ENCODE assay signal across 8 mouse cellular contexts in genomic region chr2:147011474-147012140, GRCm38 (mm10). TPM values are rescaled to one million over a fixed set of nuclear protein-coding genes. Genes with fewer than 3 reads are reported as not detected.
DNase-seq lines count a peak whose midpoint lies in the region; ATAC-seq and TF ChIP-seq lines count a peak whose summit lies in the region.

No protein-coding gene starts in this region.

- H3K9ac ChIP-seq in heart, adult 2 months (ENCODE audit: low read depth, low read length) = no peak overlapping the region; the same call in 1 of the 2 replicates
- H3K9ac ChIP-seq in forebrain, postnatal 0 days = peak overlapping the region; percentile 86
- H3K9ac ChIP-seq in liver, embryonic 12.5 days = peak overlapping the region; percentile 85; the same call in 1 of the 2 replicates
- H3K9ac ChIP-seq in neural tube, embryonic 15.5 days (replicated peaks) = peak overlapping the region; percentile 73; the same call in 1 of the 2 replicates

- TF ChIP-seq CTCF in heart, adult 2 months (IDR thresholded peaks at IDR 0.05) = no peak
- TF ChIP-seq CTCF in forebrain, postnatal 0 days (IDR thresholded peaks at IDR 0.05; ENCODE audit: low read depth) = no peak

- peaks cover 2% of the 10 kb centered on the region for H3K36me3 ChIP-seq in heart, adult 2 months (ENCODE audit: control insufficient read depth, insufficient read depth, low read length)
- no peaks in the 10 kb centered on the region for H3K36me3 ChIP-seq in forebrain, postnatal 0 days (ENCODE audit: insufficient read depth)
- H3K36me3 ChIP-seq in liver, embryonic 12.5 days = peaks cover 4% of the 10 kb centered on the region; the same call in 1 of the 2 replicates
- H3K36me3 ChIP-seq in neural tube, embryonic 15.5 days = no peaks in the 10 kb centered on the region

- ATAC-seq in forebrain, postnatal 0 days = no peak
- no peak for ATAC-seq in liver, embryonic 12.5 days
- ATAC-seq in neural tube, embryonic 15.5 days (ENCODE audit: low FRiP score) = no peak

- peak overlapping the region; percentile 96 for H3K27ac ChIP-seq in heart, adult 2 months
- peak overlapping the region; percentile 96; the same call in 1 of the 2 replicates for H3K27ac ChIP-seq in forebrain, postnatal 0 days (ENCODE audit: low read depth, low read length)
- peak overlapping the region; percentile 88 for H3K27ac ChIP-seq in liver, embryonic 12.5 days
- peak overlapping the region; percentile 96 for H3K27ac ChIP-seq in neural tube, embryonic 15.5 days (replicated peaks)

- H3K4me1 ChIP-seq in heart, adult 2 months (ENCODE audit: control insufficient read depth, insufficient read depth, low read length) = peaks cover 3% of the 10 kb centered on the region
- peaks cover 7% of the 10 kb centered on the region for H3K4me1 ChIP-seq in forebrain, postnatal 0 days (ENCODE audit: insufficient read depth)
- peaks cover 40% of the 10 kb centered on the region for H3K4me1 ChIP-seq in liver, embryonic 12.5 days
- peaks cover 24% of the 10 kb centered on the region for H3K4me1 ChIP-seq in neural tube, embryonic 15.5 days

- H3K79me2 ChIP-seq in heart, adult 2 months (replicated peaks; ENCODE audit: control insufficient read depth, insufficient read depth, low read length) = peaks cover under 1% of the 10 kb centered on the region; the same call in 1 of the 2 replicates

- WGBS in heart, adult 2 months = 56% methylated on average over 3 of the region's 3 CpGs
- WGBS in forebrain, postnatal 0 days = 64% methylated on average over 3 of the region's 3 CpGs
- whole genome bisulfite sequencing in liver, embryonic 12.5 days (ENCODE audit: insufficient replicate concordance) = 28% methylated on average over 3 of the region's 3 CpGs
- 70% methylated on average over 3 of the region's 3 CpGs for WGBS in neural tube, embryonic 15.5 days

- intact Hi-C loops in heart, adult 2 months (cut with DNase I) = loop anchor here (10.0 kb wide), 1 partner anchor 157 kb away; the partner anchor contains the start of gene Kiz
- intact Hi-C loops in heart, postnatal 25 days (cut with DNase I) = loop anchor here (5.0 to 10.0 kb wide), 3 partner anchors 49 to 497 kb away; partner anchors contain the start of genes Kiz and Ralgapa2

- TF ChIP-seq POLR2A in heart, adult 2 months (IDR thresholded peaks at IDR 0.05; ENCODE audit: insufficient read depth, low read depth, low read length) = no peak

- peak overlapping the region; percentile 96 for H3K4me3 ChIP-seq in heart, adult 2 months
- H3K4me3 ChIP-seq in forebrain, postnatal 0 days (ENCODE audit: low read depth, low read length) = peak overlapping the region; percentile 79
- H3K4me3 ChIP-seq in liver, embryonic 12.5 days = peak overlapping the region; percentile 78
- H3K4me3 ChIP-seq in neural tube, embryonic 15.5 days (replicated peaks) = peak overlapping the region; percentile 80

- no peak for TF ChIP-seq EP300 in heart, adult 2 months (IDR thresholded peaks at IDR 0.05; ENCODE audit: insufficient read depth, low read depth, low read length)

- no peaks in the 10 kb centered on the region for H3K27me3 ChIP-seq in heart, adult 2 months (ENCODE audit: control insufficient read depth, insufficient read depth, low read length)
- no peaks in the 10 kb centered on the region for H3K27me3 ChIP-seq in forebrain, postnatal 0 days (ENCODE audit: insufficient read depth, low read length)
- no peaks in the 10 kb centered on the region for H3K27me3 ChIP-seq in liver, embryonic 12.5 days (replicated peaks)
- H3K27me3 ChIP-seq in neural tube, embryonic 15.5 days (replicated peaks) = no peaks in the 10 kb centered on the region

- H3K4me2 ChIP-seq in forebrain, postnatal 0 days (ENCODE audit: low read depth) = peak overlapping the region; percentile 61
- H3K4me2 ChIP-seq in liver, embryonic 12.5 days = peak overlapping the region; percentile 90
- peak overlapping the region; percentile 69 for H3K4me2 ChIP-seq in neural tube, embryonic 15.5 days

- DNase-seq in heart, adult 2 months = peak in 1 of 2 experiments; percentile 11
- DNase-seq in heart, postnatal 25 days (ENCODE audit: low spot score) = no peak
- peak; percentile 10 for DNase-seq in MN1 (ENCODE audit: low spot score)
- no peak for DNase-seq in forebrain, postnatal 0 days
- DNase-seq in layer of hippocampus, postnatal 36 days = no peak
- no peak for DNase-seq in cerebellum, adult 9-10 months

- no peaks in the 10 kb centered on the region for H3K9me3 ChIP-seq in forebrain, postnatal 0 days (ENCODE audit: low read length)
- H3K9me3 ChIP-seq in liver, embryonic 12.5 days (replicated peaks) = no peaks in the 10 kb centered on the region
- H3K9me3 ChIP-seq in neural tube, embryonic 15.5 days (replicated peaks) = no peaks in the 10 kb centered on the region

RNA-seq across cellular contexts. Expression of gene Xrn2, which starts 1.2 kb away (rescaled TPM):
- 10 to 100 TPM; 21.6 to 22.1 TPM for total RNA-seq in heart, adult 2 months (2021)
- 11.1 and 22.2 TPM in 2 replicates for polyA plus RNA-seq in heart, adult 2 months (2012; rRNA removed)
- 10 to 100 TPM; 21.7 to 21.8 TPM for total RNA-seq in heart, postnatal 25 days (2021)
- 94.6 and 95.8 TPM in 2 replicates for total RNA-seq in forebrain, postnatal 0 days (2014; rRNA removed)
- 67.8 and 78.9 TPM in 2 replicates for polyA plus RNA-seq in forebrain, postnatal 0 days (2015; fragmentation: Nextera tagmentation; extraction: Ambion mirVana)
- 52.0 and 52.9 TPM in 2 replicates for polyA plus RNA-seq in liver, embryonic 12.5 days (2016; fragmentation: Nextera tagmentation; extraction: Ambion mirVana)
- polyA plus RNA-seq in neural tube, embryonic 15.5 days (2015; fragmentation: Nextera tagmentation; extraction: Ambion mirVana) = 60.1 and 67.7 TPM in 2 replicates
- 10 to 100 TPM; 44.3 to 47.2 TPM for total RNA-seq in layer of hippocampus, postnatal 36 days (2021)
